Mouse (Mus musculus) hindbrain, embryonic 14.5 days (tissue): Measurements from ENCODE around the gene Fam168a. TPM values are rescaled to one million over a fixed set of nuclear protein-coding genes. Genes with fewer than 3 reads are reported as not detected.

Experiments
- ATAC-seq: fragments of 200-750 bp; cut with Nextera tagmentation; 2 replicates; pipeline ENCODE4 v1.8.0; 2017; ENCODE audit warnings: moderate number of reproducible peaks, mild to moderate bottlenecking, moderate TSS enrichment, moderate library complexity; ENCODE audit not compliant: low FRiP score
- DNase-seq: peaks from one replicate; pipeline ENCODE4 v3.0.0-alpha.2; 2015; ENCODE audit warnings: low spot score
- H3K27ac ChIP-seq: fragments of 300-500 bp; sonication (generic); 2 replicates; pipeline ENCODE4 v1.5.1; 2014; ENCODE audit warnings: mild to moderate bottlenecking, moderate library complexity
- H3K27me3 ChIP-seq: fragments of 300-500 bp; sonication (generic); 2 replicates; pipeline ENCODE4 v1.6.1; 2014; ENCODE audit warnings: mild to moderate bottlenecking, low read length, mixed read lengths; ENCODE audit not compliant: control insufficient read depth, insufficient read depth
- H3K36me3 ChIP-seq: fragments of 300-500 bp; sonication (generic); replicated peaks from 2 replicates; pipeline ENCODE4 v1.6.1; 2014; ENCODE audit not compliant: control insufficient read depth, insufficient read depth
- H3K4me1 ChIP-seq: fragments of 300-500 bp; sonication (generic); replicated peaks from 2 replicates; pipeline ENCODE4 v1.6.1; 2014; ENCODE audit warnings: antibody characterized with exemption, low read length, mixed read lengths; ENCODE audit not compliant: control insufficient read depth, insufficient read depth
- H3K4me2 ChIP-seq: fragments of 300-500 bp; sonication (generic); replicated peaks from 2 replicates; pipeline ENCODE4 v1.6.1; 2014; ENCODE audit warnings: mild to moderate bottlenecking, moderate library complexity
- H3K4me3 ChIP-seq: fragments of 300-500 bp; sonication (generic); replicated peaks from 2 replicates; pipeline ENCODE4 v1.5.1; 2014; ENCODE audit warnings: mild to moderate bottlenecking, low read length
- H3K9ac ChIP-seq: fragments of 300-500 bp; sonication (generic); 2 replicates; pipeline ENCODE4 v1.6.1; 2014
- H3K9me3 ChIP-seq: fragments of 300-500 bp; sonication (generic); 2 replicates; pipeline ENCODE4 v1.6.1; 2016; ENCODE audit warnings: low read length; ENCODE audit not compliant: control insufficient read depth
- WGBS: fragments of 180-500 bp; shearing (Covaris S2); extraction: QIAGEN DNeasy Blood & Tissue Kit; methylation state at CpG from one replicate; pipeline ENCODE4 v1.1.7; 2014; 5-methylcytosine and 5-hydroxymethylcytosine counted together
- polyA plus RNA-seq: library from polyadenylated mRNA; unstranded; fragments of >200 nt; fragmentation: Nextera tagmentation; extraction: Ambion mirVana; gene quantifications from 2 replicates; pipeline ENCODE4 v1.2.1, GENCODE M21; 2014

Gene Fam168a
- polyA plus RNA-seq, 1 experiment from 2014 or later = 124 TPM

GRCm38 (mm10) chr7:100849508-100849907 lies 143.1 kb downstream of the Fam168a start:
- Histone ChIP-seq H3K9me3 (no peaks in the 10 kb centered on the region), H3K4me1 (peaks cover 16% of the 10 kb centered on the region), H3K4me2 (no peak overlapping the region), H3K36me3 (no peaks in the 10 kb centered on the region), H3K4me3 (no peak overlapping the region), H3K27ac (no peak overlapping the region), H3K9ac (no peak overlapping the region), H3K27me3 (no peaks in the 10 kb centered on the region)
- ATAC-seq (no peak), DNase-seq (no peak)
- 97% methylated on average over 2 of the region's 2 CpGs for WGBS

- Histone ChIP-seq H3K4me3 (no peak overlapping the region), H3K36me3 (no peaks in the 10 kb centered on the region), H3K27ac (peak overlapping the region; percentile 52; the same call in 1 of the 2 replicates), H3K9me3 (no peaks in the 10 kb centered on the region), H3K4me2 (no peak overlapping the region), H3K9ac (peak overlapping the region; percentile 26; the same call in 1 of the 2 replicates), H3K27me3 (no peaks in the 10 kb centered on the region), H3K4me1 (peaks cover 10% of the 10 kb centered on the region)
- WGBS = 67% methylated on average over 9 of the region's 9 CpGs
- ATAC-seq (0 out of 2 replicates have a peak, but pooled peaks have one; percentile 5), DNase-seq (no peak)
These were observed 145.3 kb downstream of the Fam168a start for GRCm38 (mm10) chr7:100851481-100852356.

DNA sequence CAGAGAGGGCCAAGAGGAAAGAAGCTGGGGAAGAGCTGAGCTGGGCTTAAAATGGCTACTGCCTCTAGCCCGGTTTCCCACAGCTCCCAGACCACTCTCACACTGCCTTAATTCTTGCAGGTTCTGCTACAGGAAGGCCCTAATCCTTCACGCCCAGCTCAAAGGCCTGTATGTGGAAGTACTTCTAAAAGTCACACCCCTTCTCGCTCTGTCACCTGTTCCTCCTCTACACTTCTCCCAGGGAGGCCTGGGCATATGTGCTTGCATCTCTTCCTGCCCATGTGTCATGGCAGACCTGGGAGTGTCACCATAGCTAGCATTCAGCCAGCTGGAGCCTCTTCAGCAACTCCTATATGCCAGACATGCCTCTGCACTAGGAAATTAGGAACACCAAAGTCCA lies 147.0 kb downstream of the Fam168a start:
- ATAC-seq = no peak
- WGBS = 79% methylated on average over 3 of the region's 3 CpGs
- Histone ChIP-seq H3K4me2 (no peak overlapping the region), H3K9ac (no peak overlapping the region), H3K4me1 (peaks cover 13% of the 10 kb centered on the region), H3K27ac (no peak overlapping the region), H3K4me3 (no peak overlapping the region), H3K9me3 (no peaks in the 10 kb centered on the region), H3K27me3 (no peaks in the 10 kb centered on the region), H3K36me3 (no peaks in the 10 kb centered on the region)
- DNase-seq = no peak

DNA sequence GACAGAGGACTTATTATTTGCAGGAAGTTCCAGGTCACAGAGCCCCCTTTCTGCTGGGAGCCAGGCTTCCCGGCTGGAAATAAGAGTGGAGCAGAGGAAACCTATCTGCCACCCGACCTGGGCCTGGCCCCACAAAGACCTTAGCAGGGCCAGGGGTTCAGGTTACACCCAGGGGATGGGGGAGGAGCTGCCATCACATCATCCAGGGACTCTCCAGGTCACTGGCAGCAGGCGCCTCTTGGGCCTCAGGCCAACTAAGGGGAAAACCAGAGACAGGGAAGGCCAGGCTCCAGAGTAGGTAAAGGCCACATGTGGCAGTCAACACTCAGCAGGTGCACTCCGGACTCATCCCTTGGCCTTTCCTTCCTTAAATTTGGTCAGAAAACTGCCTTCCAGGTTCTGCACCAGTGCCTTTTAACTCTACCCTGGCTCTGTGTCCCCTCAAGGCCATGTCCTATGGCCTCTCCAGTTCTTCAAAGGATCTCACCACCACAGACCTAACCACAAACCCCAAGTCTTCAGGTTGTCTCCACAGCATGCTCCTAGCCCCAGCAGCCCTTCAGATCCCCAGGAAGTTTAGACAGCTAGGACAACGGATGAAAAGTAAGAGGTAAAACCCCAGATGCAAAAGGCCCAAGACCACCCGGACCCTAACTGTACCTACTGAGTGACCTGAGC lies 147.8 kb downstream of the Fam168a start:
- Histone ChIP-seq H3K4me2 (no peak overlapping the region), H3K27ac (no peak overlapping the region), H3K36me3 (no peaks in the 10 kb centered on the region), H3K27me3 (no peaks in the 10 kb centered on the region), H3K4me1 (peaks cover 13% of the 10 kb centered on the region), H3K9ac (no peak overlapping the region), H3K9me3 (no peaks in the 10 kb centered on the region), H3K4me3 (no peak overlapping the region)
- no peak for ATAC-seq
- WGBS = 56% methylated on average over 6 of the region's 6 CpGs
- no peak for DNase-seq

GRCm38 (mm10) chr7:100854861-100855260 lies 148.4 kb downstream of the Fam168a start:
- no peak overlapping the region for H3K4me3 ChIP-seq
- no peak overlapping the region for H3K27ac ChIP-seq
- ATAC-seq = no peak
- DNase-seq = no peak
- no peaks in the 10 kb centered on the region for H3K9me3 ChIP-seq
- no peak overlapping the region for H3K9ac ChIP-seq
- no peaks in the 10 kb centered on the region for H3K27me3 ChIP-seq
- no peaks in the 10 kb centered on the region for H3K36me3 ChIP-seq
- WGBS = 72% methylated on average over 5 of the region's 5 CpGs
- no peak overlapping the region for H3K4me2 ChIP-seq
- peaks cover 13% of the 10 kb centered on the region for H3K4me1 ChIP-seq

DNA sequence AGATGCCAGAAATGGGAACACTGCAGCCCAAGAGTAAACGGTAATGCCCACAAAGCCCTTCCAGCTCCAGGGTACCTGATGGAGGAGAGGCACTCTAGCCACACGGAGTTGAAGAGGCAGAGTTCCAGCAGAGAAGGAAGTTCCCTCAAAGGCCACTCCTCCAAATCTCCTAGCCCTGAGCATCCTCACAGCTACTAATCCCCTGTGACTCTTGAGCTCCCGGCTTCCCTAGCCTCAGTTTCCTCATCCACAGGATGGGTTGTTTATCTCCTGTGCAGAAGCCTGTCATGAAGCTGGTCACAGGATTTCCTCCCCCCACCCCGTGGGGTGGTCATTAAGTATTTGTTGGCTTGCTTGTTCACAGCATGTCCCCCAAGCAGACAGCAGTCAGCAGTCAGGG lies 148.9 kb downstream of the Fam168a start:
- H3K36me3 ChIP-seq = no peaks in the 10 kb centered on the region
- no peak overlapping the region for H3K27ac ChIP-seq
- no peaks in the 10 kb centered on the region for H3K27me3 ChIP-seq
- peaks cover 13% of the 10 kb centered on the region for H3K4me1 ChIP-seq
- H3K9me3 ChIP-seq = no peaks in the 10 kb centered on the region
- ATAC-seq = no peak
- no peak overlapping the region for H3K4me3 ChIP-seq
- DNase-seq = no peak
- H3K9ac ChIP-seq = no peak overlapping the region
- WGBS = 52% methylated on average over 4 of the region's 4 CpGs
- no peak overlapping the region for H3K4me2 ChIP-seq

- no peak overlapping the region for H3K4me2 ChIP-seq
- H3K36me3 ChIP-seq = no peaks in the 10 kb centered on the region
- no peak for ATAC-seq
- H3K4me1 ChIP-seq = peaks cover 13% of the 10 kb centered on the region
- H3K9ac ChIP-seq = no peak overlapping the region
- no peak overlapping the region for H3K4me3 ChIP-seq
- DNase-seq = no peak
- 82% methylated on average over 5 of the region's 5 CpGs for WGBS
- no peaks in the 10 kb centered on the region for H3K9me3 ChIP-seq
- H3K27me3 ChIP-seq = no peaks in the 10 kb centered on the region
- H3K27ac ChIP-seq = no peak overlapping the region
These were observed 149.5 kb downstream of the Fam168a start for GRCm38 (mm10) chr7:100855795-100856573.

GRCm38 (mm10) chr7:100860450-100860849 lies 154.0 kb downstream of the Fam168a start:
- 76% methylated on average over 3 of the region's 3 CpGs for WGBS
- H3K9me3 ChIP-seq = no peaks in the 10 kb centered on the region
- no peaks in the 10 kb centered on the region for H3K27me3 ChIP-seq
- no peak overlapping the region for H3K4me2 ChIP-seq
- H3K9ac ChIP-seq = no peak overlapping the region
- no peak for DNase-seq
- no peak overlapping the region for H3K27ac ChIP-seq
- no peak for ATAC-seq
- no peak overlapping the region for H3K4me3 ChIP-seq
- peaks cover 10% of the 10 kb centered on the region; the same call in 1 of the 2 replicates for H3K4me1 ChIP-seq
- H3K36me3 ChIP-seq = no peaks in the 10 kb centered on the region

DNA sequence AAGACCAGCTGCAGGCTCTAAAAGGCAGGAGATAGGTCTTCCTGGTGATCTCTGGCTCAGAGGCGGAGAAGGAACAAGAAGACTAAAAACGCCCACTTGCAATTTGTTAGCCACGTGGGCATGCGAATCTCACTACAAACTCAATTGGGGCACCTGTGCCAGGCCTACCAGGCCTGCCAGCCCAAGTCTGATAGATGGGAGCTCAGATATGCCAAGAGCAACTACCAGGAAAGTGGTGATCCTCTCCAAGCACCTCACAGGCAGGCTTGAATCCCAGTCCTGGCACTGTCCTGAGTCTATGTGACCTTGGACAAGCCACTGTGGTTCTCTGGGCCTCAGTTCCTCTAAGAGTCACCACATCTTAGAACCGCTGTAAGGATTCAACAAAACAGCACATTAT lies 154.8 kb downstream of the Fam168a start:
- H3K9ac ChIP-seq = no peak overlapping the region
- no peak overlapping the region for H3K4me2 ChIP-seq
- H3K9me3 ChIP-seq = no peaks in the 10 kb centered on the region
- no peak overlapping the region for H3K4me3 ChIP-seq
- no peak for DNase-seq
- no peak for ATAC-seq
- H3K4me1 ChIP-seq = peaks cover 10% of the 10 kb centered on the region; the same call in 1 of the 2 replicates
- no peak overlapping the region for H3K27ac ChIP-seq
- no peaks in the 10 kb centered on the region for H3K27me3 ChIP-seq
- H3K36me3 ChIP-seq = no peaks in the 10 kb centered on the region
- 92% methylated on average over 5 of the region's 5 CpGs for WGBS
